Mouse (Mus musculus): ENCODE results near the gene Ttc28.

DNA sequence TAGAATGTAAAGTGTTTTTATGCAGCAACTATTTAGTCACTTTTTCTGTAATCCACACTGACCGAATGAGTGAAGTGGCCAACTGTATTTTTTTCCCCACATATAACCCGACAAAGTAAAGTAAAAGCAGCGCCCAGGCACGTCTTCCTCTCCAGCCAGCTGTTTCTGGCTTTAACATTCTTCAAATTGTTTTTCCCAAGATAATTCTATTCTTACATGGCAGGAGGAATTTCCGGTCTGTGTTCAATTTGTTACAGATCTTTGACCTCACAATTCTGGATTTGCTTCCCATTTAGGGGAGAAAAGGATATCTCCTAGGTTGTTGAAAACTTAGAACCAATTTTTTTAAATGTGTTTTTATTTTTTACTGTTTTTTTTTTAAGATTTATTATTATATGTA is 22.5 kb upstream of the Ttc28 start:
- no peak for TF ChIP-seq GATA1 (IDR thresholded peaks at IDR 0.05; ENCODE audit: low read length)
- TF ChIP-seq TAL1 (IDR thresholded peaks at IDR 0.05; ENCODE audit: low read length): no peak

Data from erythroblast, embryonic 14.5 days (primary cell).